Mouse (Mus musculus) left cerebral cortex, adult 2 months (tissue): ENCODE data around the gene Gm10376. TPM values are rescaled to one million over a fixed set of nuclear protein-coding genes. Genes with fewer than 3 reads are reported as not detected.
"Not testable (repeated sequence)": the region's sequence is repeated elsewhere in the genome, so short reads cannot be mapped to it uniquely, and the experiment has no call there.

Experiments
- DNase-seq, 2 experiments: peaks; one replicate each; pipeline ENCODE4 v3.0.0; 2021 to 2022; ENCODE audit warnings: low spot score in 2 of 2, mixed read lengths in 1 of 2; ENCODE audit errors: extremely low spot score in 1 of 2
- H3K27ac ChIP-seq: fragments of 200-600 bp; 2 replicates; pipeline ENCODE4 v1.8.1; 2022
- H3K4me3 ChIP-seq: fragments of 200-600 bp; 2 replicates; pipeline ENCODE4 v1.8.1; 2022
- intact Hi-C: fragments of 180-260 bp; cut with DNase I; formaldehyde crosslinking; loops from one replicate; pipeline ENCODE4 v1.15.1; 2025
- long read RNA-seq, 2 experiments: library from polyadenylated mRNA; stranded (forward); transcript quantifications; one replicate each; pipeline ENCODE4 v2.0.0; 2021; ENCODE audit warnings: borderline mapping rate in 2 of 2
- total RNA-seq, 2 experiments: library from RNA; stranded (reverse); gene quantifications; 2 replicates each; pipeline ENCODE4 v1.2.3; 2021

Gm10376 gene
- not detected for total RNA-seq
- long read RNA-seq, experiment 1 = 0 reads
- long read RNA-seq, experiment 2 = 0 reads

- H3K27ac ChIP-seq, intact Hi-C loops, H3K4me3 ChIP-seq: not testable (repeated sequence)
Observed at GRCm38 (mm10) chr14:43015528-43015927, at the start of gene Gm10376. Gm10376 (minus strand) TSS chr14:43015628.

GRCm38 (mm10) chr14:43060179-43060578 lies 44.8 kb upstream of the Gm10376 start:
- H3K27ac ChIP-seq, DNase-seq, H3K4me3 ChIP-seq, intact Hi-C loops: not testable (repeated sequence)

More at GRCm38 (mm10) chr14:43015528-43015927, at the start of gene Gm10376:
- not testable (repeated sequence) for DNase-seq

- intact Hi-C loops, DNase-seq, H3K27ac ChIP-seq: not testable (repeated sequence)
Observed at GRCm38 (mm10) chr14:43058063-43058462, 42.6 kb upstream of the Gm10376 start.

GRCm38 (mm10) chr14:42993524-42993923 lies 21.9 kb downstream of the Gm10376 start, which contains the start of gene Gm8082:
Gm8082 (minus strand) TSS chr14:42993624.
- H3K27ac ChIP-seq, H3K4me3 ChIP-seq, intact Hi-C loops, DNase-seq: not testable (repeated sequence)

More at GRCm38 (mm10) chr14:43058063-43058462, 42.6 kb upstream of the Gm10376 start:
- not testable (repeated sequence) for H3K4me3 ChIP-seq

Other genes starting within 250 kb of the Gm10376 start
- gene Gm3015, start 246.8 kb downstream of the Gm10376 start, total RNA-seq = not detected
- not detected for gene Gm10377, start 217.6 kb downstream of the Gm10376 start, total RNA-seq
- not detected for gene Gm21977, start 162.2 kb downstream of the Gm10376 start, total RNA-seq
- gene Gm8082, start 22.0 kb downstream of the Gm10376 start, total RNA-seq = not detected
- gene Gm8094, start 61.0 kb upstream of the Gm10376 start, total RNA-seq = not detected
- under 1 TPM; 0.45 to 0.77 TPM for gene Gm8104, start 85.0 kb upstream of the Gm10376 start, total RNA-seq
- gene Gm7233, start 164.2 kb upstream of the Gm10376 start, total RNA-seq = 1 to 10 TPM in 1 of 2 experiments, under 1 TPM in 1; 0.88 to 1.2 TPM
- gene Gm8122, start 219.7 kb upstream of the Gm10376 start, total RNA-seq = not detected
- 1 to 10 TPM; 1.1 to 2.1 TPM for gene Gm8126, start 243.0 kb upstream of the Gm10376 start, total RNA-seq